Mouse (Mus musculus) brain, embryonic 14.5 days (tissue): ENCODE measurements around the gene Rprd1b.

Experiments
- CTCF ChIP-seq: fragments of 200-500 bp; IDR thresholded peaks from 2 replicates; pipeline ENCODE4 v1.5.1; 2012; ENCODE audit warnings: inconsistent platforms, mild to moderate bottlenecking, moderate library complexity, borderline replicate concordance; ENCODE audit not compliant: insufficient read depth, insufficient read length; ENCODE audit errors: extremely low read depth
- POLR2A ChIP-seq: fragments of 200-500 bp; IDR thresholded peaks from 2 replicates; pipeline ENCODE4 v1.6.1; 2012; ENCODE audit warnings: mild to moderate bottlenecking, inconsistent platforms, borderline replicate concordance; ENCODE audit not compliant: poor library complexity, insufficient read depth, insufficient read length, severe bottlenecking; ENCODE audit errors: extremely low read depth

GRCm38 (mm10) chr2:158174438-158174837 lies 146.1 kb downstream of the Rprd1b start:
- TF ChIP-seq CTCF: no peak
- no peak for TF ChIP-seq POLR2A
